ENCODE assay signal across 8 mouse cellular contexts in genomic region chr1:156754608-156755413, GRCm38 (mm10). TPM values are rescaled to one million over a fixed set of nuclear protein-coding genes. Genes with fewer than 3 reads are reported as not detected.
A peak's percentile ranks its signal among the peaks of the same experiment; 100 is the strongest.
DNase-seq lines count a peak whose midpoint lies in the region; ATAC-seq lines count a peak whose summit lies in the region.

No protein-coding gene starts in this region.

- no peak overlapping the region for H3K4me2 ChIP-seq in intestine, embryonic 15.5 days (replicated peaks)

- peaks cover 25% of the 10 kb centered on the region for H3K4me1 ChIP-seq in intestine, embryonic 15.5 days (replicated peaks)

- H3K27me3 ChIP-seq in intestine, embryonic 15.5 days (replicated peaks), result no peaks in the 10 kb centered on the region

- 49% methylated on average over 15 of the region's 15 CpGs for WGBS in intestine, embryonic 15.5 days

- H3K9me3 ChIP-seq in intestine, embryonic 15.5 days, result no peaks in the 10 kb centered on the region

- peak; percentile 54 to 74 for DNase-seq in right cerebral cortex, postnatal 10 days (ENCODE audit: low spot score in 2 of 2)
- DNase-seq in right cerebral cortex, adult 18-20 months, result no peak
- DNase-seq in gastrocnemius, adult 18-20 months (ENCODE audit: low spot score), result peak; percentile 49
- peak; percentile 51 for DNase-seq in retina, embryonic 14.5 days (ENCODE audit: low spot score)
- no peak for DNase-seq in layer of hippocampus, adult 18-20 months (ENCODE audit: low spot score in 2 of 2)
- no peak for DNase-seq in left cerebral cortex, adult 9 months (ENCODE audit: low spot score in 2 of 2)
- DNase-seq in left cerebral cortex, adult 18-20 months (ENCODE audit: low spot score in 2 of 2), result no peak

- H3K36me3 ChIP-seq in intestine, embryonic 15.5 days, result no peaks in the 10 kb centered on the region

- no peak overlapping the region for H3K4me3 ChIP-seq in intestine, embryonic 15.5 days (replicated peaks)

- no peak overlapping the region for H3K9ac ChIP-seq in intestine, embryonic 15.5 days

- no peak for ATAC-seq in intestine, embryonic 15.5 days

- H3K27ac ChIP-seq in intestine, embryonic 15.5 days, result peak overlapping the region; percentile 32; the same call in 1 of the 2 replicates

RNA-seq across cellular contexts. Expression of gene Fam20b, which starts 35.9 kb away (rescaled TPM):
- total RNA-seq in gastrocnemius, adult 18-20 months (2021), result 10 to 100 TPM; 30.4 to 37.9 TPM
- polyA plus RNA-seq in intestine, embryonic 15.5 days (2015; fragmentation: Nextera tagmentation; extraction: Ambion mirVana), result 45.5 and 48.0 TPM in 2 replicates
- total RNA-seq in layer of hippocampus, adult 18-20 months (2021), result 10 to 100 TPM; 82.7 to 83.8 TPM
- total RNA-seq in left cerebral cortex, adult 18-20 months (2021), result 10 to 100 TPM; 78.2 to 80.1 TPM

Comparison
In these comparisons a context has a peak if more than half of its experiments do, and no peak if none do; other contexts are left out.
1. DNase-seq: peak in right cerebral cortex, postnatal 10 days (2 of 2), gastrocnemius, adult 18-20 months (single experiment) and retina, embryonic 14.5 days (single experiment); none in right cerebral cortex, adult 18-20 months (single experiment), layer of hippocampus, adult 18-20 months (0 of 2), left cerebral cortex, adult 9 months (0 of 2) and left cerebral cortex, adult 18-20 months (0 of 2).